Comparison of ENCODE assay signal across 10 mouse cellular contexts in genomic region chr5:67426011-67426410, GRCm38 (mm10). TPM values are rescaled to one million over a fixed set of nuclear protein-coding genes. Genes with fewer than 3 reads are reported as not detected.
DNase-seq lines count a peak whose midpoint lies in the region; ATAC-seq and TF ChIP-seq lines count a peak whose summit lies in the region.
"Had no signal": no experiment of that assay in that cellular context is flagged by ENCODE, and none has a peak within 500 bp of the region (broad histone marks: within the 10 kb centered on the region; RNA-seq: fewer than 3 reads in every experiment).

No protein-coding gene starts in this region.

- no peak for DNase-seq in heart, adult 11 months
- DNase-seq in hindbrain, embryonic 14.5 days (ENCODE audit: low spot score): no peak
- DNase-seq in midbrain, embryonic 14.5 days: no peak
- no peak for DNase-seq in spleen, postnatal 14 days (ENCODE audit: low spot score in 2 of 2)
- no peak for DNase-seq in embryo, embryonic 9.5 days (ENCODE audit: extremely low spot score)
- DNase-seq in adipocyte (ENCODE audit: low spot score): no peak
- DNase-seq: cerebellum, adult 11 months had no signal

- H3K4me1 ChIP-seq in heart, embryonic 16.5 days (ENCODE audit: control insufficient read depth, insufficient read depth, low read length): peaks cover 15% of the 10 kb centered on the region
- H3K4me1 ChIP-seq in bone marrow macrophage, adult 2 months (ENCODE audit: control insufficient read depth, insufficient read depth, low read length): peaks cover 15% of the 10 kb centered on the region
- peaks cover 23% of the 10 kb centered on the region for H3K4me1 ChIP-seq in hindbrain, embryonic 14.5 days (replicated peaks; ENCODE audit: control insufficient read depth, insufficient read depth, low read length)
- peaks cover 27% of the 10 kb centered on the region for H3K4me1 ChIP-seq in midbrain, embryonic 14.5 days (ENCODE audit: control insufficient read depth, insufficient read depth, low read length)

- H3K4me3 ChIP-seq in heart, embryonic 16.5 days (ENCODE audit: low read length): peak overlapping the region; percentile 79
- peak overlapping the region; percentile 77 for H3K4me3 ChIP-seq in bone marrow macrophage, adult 2 months (ENCODE audit: insufficient read depth, low read length)
- peak overlapping the region; percentile 77 for H3K4me3 ChIP-seq in hindbrain, embryonic 14.5 days (replicated peaks; ENCODE audit: low read length)
- peak overlapping the region; percentile 65 for H3K4me3 ChIP-seq in midbrain, embryonic 14.5 days (replicated peaks; ENCODE audit: low read depth, low read length)

- no peak for TF ChIP-seq CTCF in bone marrow macrophage, adult 2 months (IDR thresholded peaks at IDR 0.05; ENCODE audit: low read depth, low read length)

- peak overlapping the region; percentile 80 for H3K4me2 ChIP-seq in heart, embryonic 16.5 days (ENCODE audit: low read depth, low read length)
- H3K4me2 ChIP-seq in hindbrain, embryonic 14.5 days (replicated peaks): peak overlapping the region; percentile 69
- H3K4me2 ChIP-seq in midbrain, embryonic 14.5 days (ENCODE audit: low read length): peak overlapping the region; percentile 70

- no peaks in the 10 kb centered on the region for H3K9me3 ChIP-seq in heart, embryonic 16.5 days (replicated peaks; ENCODE audit: control insufficient read depth, low read length)
- H3K9me3 ChIP-seq in hindbrain, embryonic 14.5 days (ENCODE audit: control insufficient read depth, low read length): no peaks in the 10 kb centered on the region
- H3K9me3 ChIP-seq in midbrain, embryonic 14.5 days (ENCODE audit: control insufficient read depth, low read length): no peaks in the 10 kb centered on the region

- H3K36me3 ChIP-seq in heart, embryonic 16.5 days (ENCODE audit: control insufficient read depth, insufficient read depth): no peaks in the 10 kb centered on the region
- no peaks in the 10 kb centered on the region for H3K36me3 ChIP-seq in hindbrain, embryonic 14.5 days (replicated peaks; ENCODE audit: control insufficient read depth, insufficient read depth)
- H3K36me3 ChIP-seq in midbrain, embryonic 14.5 days (ENCODE audit: control insufficient read depth, insufficient read depth, low read length): no peaks in the 10 kb centered on the region

- no peak for TF ChIP-seq POLR2A in bone marrow macrophage, adult 2 months (IDR thresholded peaks at IDR 0.05; ENCODE audit: borderline replicate concordance, low read depth, low read length)

- H3K9ac ChIP-seq in heart, embryonic 16.5 days (ENCODE audit: low read length): peak overlapping the region; percentile 86
- H3K9ac ChIP-seq in hindbrain, embryonic 14.5 days: peak overlapping the region; percentile 86
- H3K9ac ChIP-seq in midbrain, embryonic 14.5 days (replicated peaks; ENCODE audit: low read length): peak overlapping the region; percentile 83

- H3K27ac ChIP-seq in heart, embryonic 16.5 days (ENCODE audit: low read length): peak overlapping the region; percentile 84; the same call in 1 of the 2 replicates
- no peak overlapping the region for H3K27ac ChIP-seq in bone marrow macrophage, adult 2 months (ENCODE audit: insufficient read depth, low read depth, low read length)
- no peak overlapping the region for H3K27ac ChIP-seq in hindbrain, embryonic 14.5 days
- H3K27ac ChIP-seq in midbrain, embryonic 14.5 days (replicated peaks; ENCODE audit: low read depth, low read length): no peak overlapping the region

- peaks cover 2% of the 10 kb centered on the region; the same call in 1 of the 2 replicates for H3K27me3 ChIP-seq in heart, embryonic 16.5 days (ENCODE audit: control insufficient read depth, insufficient read depth, low read length)
- H3K27me3 ChIP-seq in hindbrain, embryonic 14.5 days (ENCODE audit: control insufficient read depth, insufficient read depth, low read length): 0 out of 2 replicates have a peak, but pooled peaks cover 4% of the 10 kb centered on the region
- peaks cover 13% of the 10 kb centered on the region; the same call in 1 of the 2 replicates for H3K27me3 ChIP-seq in midbrain, embryonic 14.5 days (ENCODE audit: control insufficient read depth, insufficient read depth, low read length)
- H3K27me3 ChIP-seq: CH12.LX had no signal

- WGBS in heart, embryonic 16.5 days: 20% methylated on average over 5 of the region's 5 CpGs
- WGBS in hindbrain, embryonic 14.5 days: 15% methylated on average over 5 of the region's 5 CpGs
- WGBS in midbrain, embryonic 14.5 days: 22% methylated on average over 5 of the region's 5 CpGs

- ATAC-seq in heart, embryonic 16.5 days (replicated peaks; ENCODE audit: extremely low read depth, insufficient read depth, low FRiP score): no peak
- no peak for ATAC-seq in hindbrain, embryonic 14.5 days (ENCODE audit: low FRiP score)
- no peak for ATAC-seq in midbrain, embryonic 14.5 days (ENCODE audit: low FRiP score, low TSS enrichment)

RNA-seq across cellular contexts. Expression of gene Bend4, which starts 2.1 kb away (rescaled TPM):
- 12.3 and 12.7 TPM in 2 replicates for polyA plus RNA-seq in heart, embryonic 16.5 days (2015; fragmentation: Nextera tagmentation; extraction: Ambion mirVana)
- 7.9 and 9.3 TPM in 2 replicates for polyA plus RNA-seq in bone marrow macrophage, adult 2 months (2012; ENCODE audit: insufficient read depth, insufficient read length, missing spikeins)
- 15.1 and 15.9 TPM in 2 replicates for polyA plus RNA-seq in hindbrain, embryonic 14.5 days (2014; fragmentation: Nextera tagmentation; extraction: Ambion mirVana)
- polyA plus RNA-seq in midbrain, embryonic 14.5 days (2014; fragmentation: Nextera tagmentation; extraction: Ambion mirVana): 15.4 and 15.6 TPM in 2 replicates
